Mouse (Mus musculus) CH12.LX (cell line): ENCODE measurements at regions not wholly inside any gene's neighbourhood (a gene's known extent, or its start where the extent isn't known, plus 50 kb on each side); places are given as distances from the start of the nearest gene placed in this dataset.

Experiments
- CTCF ChIP-seq, 2 experiments: IDR thresholded peaks in 1 of 2; conservative IDR thresholded peaks in 1 of 2; 2 replicates each; pipeline ENCODE4 v1.5.1; 2011 to 2012; ENCODE audit warnings: low read depth in 2 of 2, low read length in 2 of 2, improper control_type of control experiment in 1 of 2, inconsistent platforms in 1 of 2, mild to moderate bottlenecking in 1 of 2, moderate library complexity in 1 of 2
- GABPA ChIP-seq: IDR thresholded peaks from 2 replicates; pipeline ENCODE4 v1.6.1; 2012; ENCODE audit warnings: low read depth, low read length, improper control_type of control experiment, inconsistent platforms; ENCODE audit not compliant: insufficient replicate concordance
- POLR2A ChIP-seq: IDR thresholded peaks from 2 replicates; pipeline ENCODE4 v1.6.1; 2011; ENCODE audit warnings: low read depth, mild to moderate bottlenecking, improper control_type of control experiment, low read length
- SIN3A ChIP-seq: IDR thresholded peaks from 2 replicates; pipeline ENCODE4 v1.6.1; 2012; ENCODE audit warnings: low read length, improper control_type of control experiment, inconsistent platforms
- SMC3 ChIP-seq: IDR thresholded peaks from 2 replicates; pipeline ENCODE4 v1.6.1; 2011; ENCODE audit warnings: low read depth, low read length, improper control_type of control experiment
- USF1 ChIP-seq: IDR thresholded peaks from 2 replicates; pipeline ENCODE4 v1.6.1; 2014; ENCODE audit warnings: low read depth, mild to moderate bottlenecking, inconsistent platforms, low read length, improper control_type of control experiment
- USF2 ChIP-seq: conservative IDR thresholded peaks from 2 replicates; pipeline ENCODE4 v1.6.1; 2011; ENCODE audit warnings: low read depth, low read length, improper control_type of control experiment

DNA sequence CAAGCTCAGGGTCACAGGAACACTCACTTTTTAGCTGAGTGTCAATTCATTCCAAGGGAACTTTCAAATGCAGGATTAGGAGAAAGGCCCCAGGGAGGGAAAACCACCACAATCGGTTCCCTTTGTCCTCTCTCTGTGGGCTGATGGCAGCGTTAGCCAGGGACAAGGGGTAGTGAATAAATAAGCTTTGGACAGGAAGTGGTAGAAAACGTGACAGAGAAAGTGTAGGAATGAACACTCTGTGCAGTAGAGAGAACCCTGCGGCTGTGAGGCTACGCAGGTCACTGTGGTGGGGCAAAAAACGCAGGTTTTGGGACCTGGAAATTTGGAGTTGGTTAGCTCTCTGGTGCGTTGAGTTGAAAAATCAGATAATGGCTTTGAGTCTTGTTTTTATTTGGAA lies 164.1 kb downstream of the Tex36 start:
- TF ChIP-seq POLR2A: no peak
- TF ChIP-seq CTCF (conservative IDR thresholded peaks at IDR 0.05 in 1 of 2, IDR thresholded peaks at IDR 0.05 in 1 of 2; ENCODE audit: low read depth in 2 of 2, low read length in 2 of 2): no peak
- no peak for TF ChIP-seq GABPA
- no peak for TF ChIP-seq SMC3
- no peak for TF ChIP-seq SIN3A
- TF ChIP-seq USF1: no peak
- TF ChIP-seq USF2: no peak
